12 mouse cellular contexts compared by ENCODE assay signal in the genomic region with DNA sequence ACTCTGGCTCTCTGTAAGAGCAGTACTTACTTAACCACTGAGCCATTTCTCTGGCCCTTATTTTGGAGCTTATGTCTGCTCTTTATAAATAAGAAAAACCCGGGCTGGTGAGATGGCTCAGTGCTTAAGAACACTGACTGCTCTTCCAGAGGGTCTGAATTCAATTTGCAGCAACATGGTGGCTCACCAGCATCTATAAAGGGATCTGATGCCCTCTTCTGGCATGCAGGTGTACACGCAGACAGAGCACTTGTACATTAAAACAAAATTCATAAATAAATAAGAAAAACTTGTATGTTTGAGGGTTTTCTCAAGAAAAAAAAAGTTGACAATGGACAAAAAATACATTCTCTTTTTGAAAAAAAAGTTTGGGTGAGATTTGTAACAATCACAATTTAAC. TPM values are rescaled to one million over a fixed set of nuclear protein-coding genes. Genes with fewer than 3 reads are reported as not detected.
DNase-seq lines count a peak whose midpoint lies in the region; TF ChIP-seq lines count a peak whose summit lies in the region.
"Had no signal": no experiment of that assay in that cellular context is flagged by ENCODE, and none has a peak within 500 bp of the region (broad histone marks: within the 10 kb centered on the region; RNA-seq: fewer than 3 reads in every experiment).

No protein-coding gene starts in this region.

- no peak overlapping the region for H3K27ac ChIP-seq in left cerebral cortex, adult 2 months
- no peak overlapping the region for H3K27ac ChIP-seq in embryonic facial prominence, embryonic 10.5 days (replicated peaks)
- H3K27ac ChIP-seq in limb, embryonic 10.5 days: no peak overlapping the region
- H3K27ac ChIP-seq: liver, embryonic 14.5 days had no signal

- no peak overlapping the region for H3K4me3 ChIP-seq in left cerebral cortex, adult 2 months
- H3K4me3 ChIP-seq in embryonic facial prominence, embryonic 10.5 days: no peak overlapping the region
- H3K4me3 ChIP-seq in limb, embryonic 10.5 days: no peak overlapping the region

- WGBS in embryonic facial prominence, embryonic 10.5 days: 41% methylated on average over 2 of the region's 2 CpGs
- 49% methylated on average over 2 of the region's 2 CpGs for WGBS in limb, embryonic 10.5 days

- H3K9me3 ChIP-seq in embryonic facial prominence, embryonic 10.5 days: no peaks in the 10 kb centered on the region
- H3K9me3 ChIP-seq in limb, embryonic 10.5 days (replicated peaks): no peaks in the 10 kb centered on the region

- peak; percentile 16 to 17 for DNase-seq in cerebellum, postnatal 10 days
- no peak for DNase-seq in cerebellum, postnatal 36 days
- DNase-seq in left cerebral cortex, adult 2 months (ENCODE audit: extremely low spot score in 1 of 2, low spot score in 2 of 2): no peak
- no peak for DNase-seq in left cerebral cortex, adult 11 months (ENCODE audit: low spot score)
- peak; percentile 21 for DNase-seq in embryonic facial prominence, embryonic 10.5 days (ENCODE audit: low spot score)
- peak; percentile 50 for DNase-seq in lung, postnatal 25 days (ENCODE audit: low spot score)
- no peak for DNase-seq in right cerebral cortex, postnatal 14 days
- DNase-seq in limb, embryonic 10.5 days (ENCODE audit: low spot score): no peak

- no peaks in the 10 kb centered on the region for H3K36me3 ChIP-seq in embryonic facial prominence, embryonic 10.5 days (replicated peaks)
- H3K36me3 ChIP-seq in limb, embryonic 10.5 days: no peaks in the 10 kb centered on the region

- H3K4me1 ChIP-seq in embryonic facial prominence, embryonic 10.5 days: peaks cover 7% of the 10 kb centered on the region; the same call in 1 of the 2 replicates
- H3K4me1 ChIP-seq in limb, embryonic 10.5 days: peaks cover 5% of the 10 kb centered on the region; the same call in 1 of the 2 replicates

- peak; percentile 68 for TF ChIP-seq CTCF in left cerebral cortex, adult 2 months (IDR thresholded peaks at IDR 0.05)

- intact Hi-C loops in left cerebral cortex, adult 2 months (cut with DNase I): loop anchor here (2.0 kb wide), 1 partner anchor 161 kb away; no protein-coding TSS in a partner anchor

- no peaks in the 10 kb centered on the region for H3K27me3 ChIP-seq in embryonic facial prominence, embryonic 10.5 days (replicated peaks; ENCODE audit: low read depth, poor library complexity, severe bottlenecking)
- no peaks in the 10 kb centered on the region for H3K27me3 ChIP-seq in limb, embryonic 10.5 days (ENCODE audit: low read depth, poor library complexity, severe bottlenecking)

RNA-seq across cellular contexts. Expression of gene Mroh9, which starts 28.1 kb away (rescaled TPM):
- total RNA-seq in left cerebral cortex, adult 2 months (2021): not detected
- not detected in 2 replicates for polyA plus RNA-seq in embryonic facial prominence, embryonic 10.5 days (2016; fragmentation: Nextera tagmentation; extraction: Ambion mirVana)
- not detected in 2 replicates for polyA plus RNA-seq in limb, embryonic 10.5 days (2016; fragmentation: Nextera tagmentation; extraction: Ambion mirVana)
- total RNA-seq: common myeloid progenitor, adult 5-6 weeks; neutrophil, adult 5-6 weeks had no signal
- polyA plus RNA-seq: heart, embryonic 16.5 days; liver, embryonic 14.5 days had no signal

Comparison
In these comparisons a context has a peak if more than half of its experiments do, and no peak if none do; other contexts are left out.
1. DNase-seq: peak in cerebellum, postnatal 10 days (2 of 2), embryonic facial prominence, embryonic 10.5 days (single experiment) and lung, postnatal 25 days (single experiment); none in cerebellum, postnatal 36 days (0 of 2), left cerebral cortex, adult 2 months (0 of 2), left cerebral cortex, adult 11 months (single experiment), right cerebral cortex, postnatal 14 days (single experiment) and limb, embryonic 10.5 days (single experiment).